Mouse (Mus musculus): ENCODE results near the gene Lekr1. TPM values are rescaled to one million over a fixed set of nuclear protein-coding genes. Genes with fewer than 3 reads are reported as not detected.
A peak's percentile ranks its signal among the peaks of the same experiment; 100 is the strongest.

Lekr1 gene
- polyA plus RNA-seq, 1 experiment from 2014 or later: 7.3 TPM

DNA sequence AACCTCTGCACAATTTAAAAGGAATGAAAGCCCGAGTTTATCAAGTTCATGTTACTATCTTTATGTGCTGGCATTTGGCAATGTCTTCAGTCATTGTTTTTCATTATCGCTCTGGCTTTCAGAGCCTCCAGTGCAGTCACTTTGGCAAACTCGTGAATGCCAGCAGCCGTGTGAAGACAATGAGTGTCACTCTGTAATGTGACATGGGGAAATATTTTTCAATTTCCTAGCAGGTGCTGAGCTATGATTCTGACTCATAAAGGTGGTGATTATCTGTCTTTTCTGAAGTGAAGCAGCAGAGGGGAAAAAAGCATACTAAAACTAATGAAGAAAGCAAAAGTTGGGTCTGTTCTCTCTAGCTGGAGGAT, 177.1 kb downstream of the Lekr1 start:
- no peaks in the 10 kb centered on the region for H3K9me3 ChIP-seq
- 48% methylated on average over 4 of the region's 4 CpGs for WGBS
- no peaks in the 10 kb centered on the region for H3K36me3 ChIP-seq
- no peak for ATAC-seq (ENCODE audit: insufficient read depth, low FRiP score, low read depth)
- H3K4me2 ChIP-seq: no peak overlapping the region
- no peak overlapping the region for H3K4me3 ChIP-seq (replicated peaks)
- H3K9ac ChIP-seq: no peak overlapping the region
- H3K27me3 ChIP-seq (replicated peaks): no peaks in the 10 kb centered on the region
- no peaks in the 10 kb centered on the region for H3K4me1 ChIP-seq
- H3K27ac ChIP-seq: no peak overlapping the region

- Histone ChIP-seq H3K4me2 (no peak overlapping the region), H3K27me3 (replicated peaks) (no peaks in the 10 kb centered on the region)
- WGBS: 86% methylated on average over 10 of the region's 10 CpGs
These were observed 178.3 kb downstream of the Lekr1 start for GRCm38 (mm10) chr3:65844302-65844701.

GRCm38 (mm10) chr3:65844851-65845552, 179.0 kb downstream of the Lekr1 start:
- no peaks in the 10 kb centered on the region for H3K9me3 ChIP-seq
- H3K4me2 ChIP-seq: no peak overlapping the region
- ATAC-seq (ENCODE audit: insufficient read depth, low FRiP score, low read depth): no peak
- no peaks in the 10 kb centered on the region for H3K4me1 ChIP-seq
- no peaks in the 10 kb centered on the region for H3K36me3 ChIP-seq
- WGBS: 47% methylated on average over 8 of the region's 8 CpGs
- no peak overlapping the region for H3K9ac ChIP-seq
- no peak overlapping the region for H3K27ac ChIP-seq
- no peaks in the 10 kb centered on the region for H3K27me3 ChIP-seq (replicated peaks)
- H3K4me3 ChIP-seq (replicated peaks): no peak overlapping the region

More at GRCm38 (mm10) chr3:65844302-65844701, 178.3 kb downstream of the Lekr1 start:
- H3K9ac ChIP-seq: no peak overlapping the region
- ATAC-seq (ENCODE audit: insufficient read depth, low FRiP score, low read depth): no peak
- no peaks in the 10 kb centered on the region for H3K9me3 ChIP-seq
- no peaks in the 10 kb centered on the region for H3K4me1 ChIP-seq
- H3K4me3 ChIP-seq (replicated peaks): no peak overlapping the region
- H3K27ac ChIP-seq: no peak overlapping the region
- no peaks in the 10 kb centered on the region for H3K36me3 ChIP-seq

GRCm38 (mm10) chr3:65847158-65847787, 181.2 kb downstream of the Lekr1 start:
- Histone ChIP-seq H3K36me3 (no peaks in the 10 kb centered on the region), H3K4me1 (no peaks in the 10 kb centered on the region), H3K27me3 (replicated peaks) (no peaks in the 10 kb centered on the region), H3K4me3 (replicated peaks) (no peak overlapping the region), H3K9me3 (no peaks in the 10 kb centered on the region), H3K27ac (no peak overlapping the region), H3K9ac (no peak overlapping the region), H3K4me2 (no peak overlapping the region)
- ATAC-seq (ENCODE audit: insufficient read depth, low FRiP score, low read depth): no peak
- WGBS: 73% methylated on average over 4 of the region's 4 CpGs

DNA sequence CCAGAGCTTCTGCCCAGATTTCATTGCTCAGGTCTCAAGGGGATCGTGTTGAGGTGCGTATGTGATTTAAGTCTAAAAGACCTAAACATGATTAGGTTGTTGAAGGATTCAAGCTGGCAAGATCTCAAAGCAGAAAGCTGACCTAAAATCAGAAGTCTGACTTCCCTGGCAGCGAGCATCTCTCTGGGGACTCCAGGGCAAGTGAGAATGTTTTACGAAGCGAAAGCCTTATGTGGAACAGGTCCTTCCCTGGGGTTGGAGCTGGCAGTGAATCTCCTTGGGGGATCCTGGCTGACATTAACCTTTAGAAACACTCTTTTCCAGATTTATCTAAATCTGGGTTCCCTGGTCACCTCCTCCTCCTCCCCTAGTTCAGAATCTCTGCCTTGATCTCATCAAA, 187.7 kb downstream of the Lekr1 start:
- ATAC-seq (ENCODE audit: insufficient read depth, low FRiP score, low read depth): no peak
- H3K4me3 ChIP-seq (replicated peaks): no peak overlapping the region
- H3K27me3 ChIP-seq (replicated peaks): no peaks in the 10 kb centered on the region
- H3K36me3 ChIP-seq: no peaks in the 10 kb centered on the region
- no peaks in the 10 kb centered on the region for H3K9me3 ChIP-seq
- peaks cover 7% of the 10 kb centered on the region for H3K4me1 ChIP-seq
- 74% methylated on average over 5 of the region's 5 CpGs for WGBS
- no peak overlapping the region for H3K27ac ChIP-seq
- H3K9ac ChIP-seq: no peak overlapping the region
- no peak overlapping the region for H3K4me2 ChIP-seq

DNA sequence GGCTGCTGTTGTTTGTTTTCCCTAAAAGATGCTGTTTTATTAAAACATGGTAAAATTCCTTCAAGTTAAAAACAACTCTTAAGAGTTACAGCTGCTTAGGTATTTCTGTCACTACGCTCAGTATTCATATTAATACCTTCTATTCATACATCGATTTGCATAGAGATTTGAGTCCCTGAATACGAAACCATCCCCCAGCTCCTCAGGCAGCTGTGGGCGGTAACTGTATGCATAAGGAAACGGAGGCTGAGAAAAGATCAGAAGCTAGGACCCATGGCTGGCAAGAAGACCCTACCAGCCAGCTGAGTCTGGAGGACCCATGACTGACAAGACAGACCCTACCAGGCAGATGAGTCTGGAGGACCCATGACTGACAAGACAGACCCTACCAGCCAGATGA, 189.5 kb downstream of the Lekr1 start:
- Histone ChIP-seq H3K4me1 (peaks cover 11% of the 10 kb centered on the region), H3K27me3 (replicated peaks) (no peaks in the 10 kb centered on the region), H3K27ac (no peak overlapping the region), H3K9me3 (no peaks in the 10 kb centered on the region), H3K9ac (no peak overlapping the region), H3K36me3 (no peaks in the 10 kb centered on the region), H3K4me3 (replicated peaks) (no peak overlapping the region), H3K4me2 (no peak overlapping the region)
- no peak for ATAC-seq (ENCODE audit: insufficient read depth, low FRiP score, low read depth)
- WGBS: 90% methylated on average over 5 of the region's 5 CpGs

- Histone ChIP-seq H3K9ac (no peak overlapping the region), H3K4me3 (replicated peaks) (no peak overlapping the region), H3K4me1 (peaks cover 19% of the 10 kb centered on the region), H3K27me3 (replicated peaks) (no peaks in the 10 kb centered on the region), H3K9me3 (no peaks in the 10 kb centered on the region), H3K27ac (no peak overlapping the region), H3K36me3 (no peaks in the 10 kb centered on the region), H3K4me2 (no peak overlapping the region)
- WGBS: 50% methylated on average over 11 of the region's 11 CpGs
- ATAC-seq (ENCODE audit: insufficient read depth, low FRiP score, low read depth): no peak
These were observed 192.1 kb downstream of the Lekr1 start for GRCm38 (mm10) chr3:65858118-65858517.

DNA sequence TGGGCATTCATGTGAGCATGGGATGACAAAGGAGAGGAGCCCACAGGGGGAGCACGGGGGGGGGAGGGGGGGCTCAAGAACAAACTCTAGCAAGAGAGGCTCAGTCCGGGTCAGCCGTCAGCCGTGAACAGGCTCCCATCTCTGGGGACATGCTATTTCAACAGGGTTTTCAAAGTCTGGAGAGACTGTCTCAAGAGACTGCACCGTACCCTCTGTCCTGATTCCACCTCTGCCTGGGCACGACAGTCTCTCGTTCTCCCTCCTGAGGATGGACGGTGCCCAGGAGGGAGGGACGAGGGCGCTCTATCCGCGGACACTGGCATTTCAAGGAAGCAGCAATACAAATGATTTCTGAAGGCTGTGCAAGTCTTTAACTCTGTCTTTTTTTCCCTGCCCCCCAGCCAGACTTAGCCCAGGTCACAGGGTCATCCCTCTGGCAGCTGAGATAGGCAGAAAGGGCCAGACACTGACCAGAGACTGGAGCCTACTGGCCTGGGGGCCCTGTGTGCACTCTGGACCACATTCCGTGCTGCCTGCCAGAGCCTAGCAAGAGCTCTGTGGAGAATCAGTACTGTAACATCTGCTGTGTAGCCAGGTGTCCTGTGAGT, 192.8 kb downstream of the Lekr1 start:
- no peaks in the 10 kb centered on the region for H3K36me3 ChIP-seq
- H3K27ac ChIP-seq: no peak overlapping the region
- no peak for ATAC-seq (ENCODE audit: insufficient read depth, low FRiP score, low read depth)
- H3K4me1 ChIP-seq: peaks cover 21% of the 10 kb centered on the region
- no peaks in the 10 kb centered on the region for H3K9me3 ChIP-seq
- 17% methylated on average over 13 of the region's 13 CpGs for WGBS
- no peak overlapping the region for H3K9ac ChIP-seq
- no peak overlapping the region for H3K4me2 ChIP-seq
- H3K4me3 ChIP-seq (replicated peaks): no peak overlapping the region
- no peaks in the 10 kb centered on the region for H3K27me3 ChIP-seq (replicated peaks)

GRCm38 (mm10) chr3:65859750-65860149, 193.7 kb downstream of the Lekr1 start:
- no peak for ATAC-seq (ENCODE audit: insufficient read depth, low FRiP score, low read depth)
- Histone ChIP-seq H3K9ac (no peak overlapping the region), H3K27ac (no peak overlapping the region), H3K4me3 (replicated peaks) (no peak overlapping the region), H3K27me3 (replicated peaks) (no peaks in the 10 kb centered on the region), H3K4me2 (no peak overlapping the region), H3K9me3 (no peaks in the 10 kb centered on the region), H3K4me1 (peaks cover 23% of the 10 kb centered on the region), H3K36me3 (no peaks in the 10 kb centered on the region)
- 83% methylated on average over 6 of the region's 6 CpGs for WGBS

DNA sequence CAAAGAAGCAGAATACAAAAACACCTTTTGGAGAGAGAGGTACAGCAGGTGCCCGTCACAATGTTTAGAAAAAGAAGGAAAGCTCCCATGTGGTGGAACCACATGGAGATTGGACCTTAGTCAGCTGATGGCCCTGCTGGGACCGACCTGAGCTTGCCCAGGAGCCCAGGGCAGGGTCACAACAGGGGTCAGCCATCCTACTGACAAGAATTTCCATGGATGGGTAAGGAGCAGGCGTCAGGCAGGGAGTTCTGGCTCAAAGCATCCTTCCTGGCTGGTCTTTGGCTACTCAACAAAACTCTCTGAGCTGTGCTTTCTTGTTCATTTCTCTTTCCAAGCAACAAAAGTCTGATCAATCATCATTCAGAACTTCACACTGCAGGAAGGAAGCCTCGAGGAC, 194.9 kb downstream of the Lekr1 start:
- no peak overlapping the region for H3K4me2 ChIP-seq
- WGBS: 44% methylated on average over 4 of the region's 4 CpGs
- H3K4me1 ChIP-seq: peaks cover 23% of the 10 kb centered on the region
- no peaks in the 10 kb centered on the region for H3K27me3 ChIP-seq (replicated peaks)
- no peak for ATAC-seq (ENCODE audit: insufficient read depth, low FRiP score, low read depth)
- no peak overlapping the region for H3K4me3 ChIP-seq (replicated peaks)
- H3K9ac ChIP-seq: no peak overlapping the region
- H3K9me3 ChIP-seq: no peaks in the 10 kb centered on the region
- H3K27ac ChIP-seq: no peak overlapping the region
- H3K36me3 ChIP-seq: no peaks in the 10 kb centered on the region

DNA sequence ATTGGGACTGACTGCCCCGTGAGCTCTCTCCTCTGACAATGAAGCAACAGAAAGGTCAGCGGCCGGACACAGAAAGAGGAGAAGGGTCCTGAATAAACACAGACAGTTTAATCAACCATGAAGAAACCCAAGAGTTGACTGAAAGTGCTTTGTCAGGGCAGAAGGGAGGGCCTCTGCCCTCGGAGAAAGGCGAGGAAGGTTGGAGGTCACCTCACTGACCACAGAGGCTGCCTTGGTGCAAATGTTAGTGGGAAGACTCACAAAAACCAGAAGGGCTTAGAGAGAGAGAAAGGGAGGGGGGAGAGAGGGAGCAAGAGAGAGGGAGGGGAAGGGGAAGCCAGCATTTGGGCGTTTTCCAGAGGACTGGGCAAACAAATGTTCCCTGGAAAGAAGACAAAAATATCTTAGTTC, 195.4 kb downstream of the Lekr1 start:
- ATAC-seq (ENCODE audit: insufficient read depth, low FRiP score, low read depth): no peak
- 11% methylated on average over 6 of the region's 6 CpGs for WGBS
- Histone ChIP-seq H3K9ac (no peak overlapping the region), H3K4me2 (no peak overlapping the region), H3K4me1 (peaks cover 23% of the 10 kb centered on the region), H3K27me3 (replicated peaks) (no peaks in the 10 kb centered on the region), H3K36me3 (no peaks in the 10 kb centered on the region), H3K9me3 (no peaks in the 10 kb centered on the region), H3K27ac (no peak overlapping the region), H3K4me3 (replicated peaks) (no peak overlapping the region)

GRCm38 (mm10) chr3:65863297-65863696, 197.3 kb downstream of the Lekr1 start:
- no peak overlapping the region for H3K9ac ChIP-seq
- no peak overlapping the region for H3K4me3 ChIP-seq (replicated peaks)
- no peaks in the 10 kb centered on the region for H3K27me3 ChIP-seq (replicated peaks)
- H3K27ac ChIP-seq: no peak overlapping the region
- no peaks in the 10 kb centered on the region for H3K9me3 ChIP-seq
- WGBS: 4% methylated on average over 11 of the region's 11 CpGs
- H3K4me2 ChIP-seq: peak overlapping the region; percentile 6; the same call in 1 of the 2 replicates
- peaks cover 21% of the 10 kb centered on the region for H3K4me1 ChIP-seq
- peak; percentile 81 for ATAC-seq (ENCODE audit: insufficient read depth, low FRiP score, low read depth)
- no peaks in the 10 kb centered on the region for H3K36me3 ChIP-seq

All from stomach, embryonic 15.5 days (tissue).